Comparison of ENCODE assay signal across 9 mouse cellular contexts in the genomic region with DNA sequence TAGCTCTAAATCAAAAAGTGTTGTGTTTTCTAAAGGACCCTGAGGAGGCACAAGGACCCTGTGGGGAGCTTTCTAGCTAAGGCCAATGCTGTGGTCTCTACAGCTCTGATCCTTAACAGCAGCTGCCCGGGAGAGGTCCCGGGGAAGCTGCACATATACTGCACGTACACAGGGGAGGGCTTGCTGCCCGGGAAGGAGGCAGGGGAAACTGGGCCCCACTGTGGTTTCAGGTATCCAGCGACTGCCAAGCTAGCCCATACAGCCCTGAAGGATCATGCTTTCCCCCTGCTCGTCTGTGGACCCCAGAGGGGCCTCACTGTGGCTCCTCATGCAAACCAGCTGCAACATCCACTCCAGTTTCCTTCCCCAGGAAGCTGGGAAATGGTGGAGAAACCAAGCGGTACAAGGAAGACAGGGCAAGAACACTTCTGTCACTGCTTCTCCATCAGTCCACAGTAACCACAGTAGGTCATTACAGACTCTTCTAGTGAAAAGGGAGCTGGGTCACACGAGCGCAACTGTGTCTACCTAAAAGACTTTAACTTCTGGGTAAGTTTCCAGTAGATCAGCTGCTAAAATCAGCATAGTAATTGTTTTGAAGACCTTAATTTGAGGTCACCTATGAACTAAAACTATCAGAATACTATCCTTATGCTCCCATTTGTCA. TPM values are rescaled to one million over a fixed set of nuclear protein-coding genes. Genes with fewer than 3 reads are reported as not detected.
DNase-seq lines count a peak whose midpoint lies in the region; ATAC-seq lines count a peak whose summit lies in the region.
"Had no signal": no experiment of that assay in that cellular context is flagged by ENCODE, and none has a peak within 500 bp of the region (broad histone marks: within the 10 kb centered on the region; RNA-seq: fewer than 3 reads in every experiment).

No protein-coding gene starts in this region.

- peak overlapping the region; percentile 54 for H3K27ac ChIP-seq in hindbrain, embryonic 10.5 days
- H3K27ac ChIP-seq in hindbrain, embryonic 11.5 days (ENCODE audit: low read depth, low read length), result no peak overlapping the region
- peak overlapping the region; percentile 93 for H3K27ac ChIP-seq in stomach, embryonic 16.5 days (ENCODE audit: low read length)

- peak; percentile 34 for DNase-seq in hindbrain, embryonic 10.5 days (ENCODE audit: low spot score)
- DNase-seq in hindbrain, embryonic 11.5 days (ENCODE audit: low spot score), result no peak
- peak; percentile 9 for DNase-seq in thymus, postnatal 0 days (ENCODE audit: low spot score)
- DNase-seq in thymus, postnatal 25 days, result no peak
- no peak for DNase-seq in spleen, postnatal 10 days (ENCODE audit: low spot score in 2 of 2)
- DNase-seq in spleen, postnatal 36 days (ENCODE audit: low spot score in 2 of 2), result no peak
- DNase-seq: right cerebral cortex, postnatal 14 days had no signal

- H3K9ac ChIP-seq in hindbrain, embryonic 11.5 days (ENCODE audit: low read depth, low read length), result no peak overlapping the region
- peak overlapping the region; percentile 53; the same call in 1 of the 2 replicates for H3K9ac ChIP-seq in stomach, embryonic 16.5 days (ENCODE audit: low read length)

- H3K4me3 ChIP-seq in hindbrain, embryonic 10.5 days, result no peak overlapping the region
- H3K4me3 ChIP-seq in hindbrain, embryonic 11.5 days (ENCODE audit: low read depth, low read length), result no peak overlapping the region
- no peak overlapping the region for H3K4me3 ChIP-seq in stomach, embryonic 16.5 days (replicated peaks; ENCODE audit: low read length)

- WGBS in hindbrain, embryonic 10.5 days, result 56% methylated on average over 9 of the region's 9 CpGs
- WGBS in hindbrain, embryonic 11.5 days, result 63% methylated on average over 9 of the region's 9 CpGs
- 21% methylated on average over 9 of the region's 9 CpGs for WGBS in stomach, embryonic 16.5 days

- peaks cover 95% of the 10 kb centered on the region for H3K36me3 ChIP-seq in hindbrain, embryonic 10.5 days
- H3K36me3 ChIP-seq in hindbrain, embryonic 11.5 days (ENCODE audit: control insufficient read depth, insufficient read depth, low read length), result no peaks in the 10 kb centered on the region
- H3K36me3 ChIP-seq in stomach, embryonic 16.5 days (ENCODE audit: control insufficient read depth, insufficient read depth, low read length), result no peaks in the 10 kb centered on the region

- H3K9me3 ChIP-seq in hindbrain, embryonic 10.5 days, result no peaks in the 10 kb centered on the region
- H3K9me3 ChIP-seq in hindbrain, embryonic 11.5 days (ENCODE audit: control insufficient read depth, low read length), result no peaks in the 10 kb centered on the region
- no peaks in the 10 kb centered on the region for H3K9me3 ChIP-seq in stomach, embryonic 16.5 days (replicated peaks; ENCODE audit: control insufficient read depth, low read length)

- ATAC-seq in hindbrain, embryonic 11.5 days (ENCODE audit: low FRiP score), result no peak
- ATAC-seq in hematopoietic stem cell, adult 5-6 weeks (replicated peaks in 1 of 2; ENCODE audit: insufficient read depth in 1 of 2, low FRiP score in 2 of 2, low TSS enrichment in 1 of 2, low read depth in 1 of 2, poor library complexity in 2 of 2, severe bottlenecking in 2 of 2), result peak; percentile 72 to 84
- ATAC-seq in stomach, embryonic 16.5 days (ENCODE audit: insufficient read depth, low FRiP score), result peak; percentile 84

- no peaks in the 10 kb centered on the region for H3K27me3 ChIP-seq in hindbrain, embryonic 10.5 days (ENCODE audit: insufficient read depth, poor library complexity, severe bottlenecking)
- H3K27me3 ChIP-seq in hindbrain, embryonic 11.5 days (ENCODE audit: control insufficient read depth, insufficient read depth, low read length), result no peaks in the 10 kb centered on the region
- no peaks in the 10 kb centered on the region for H3K27me3 ChIP-seq in stomach, embryonic 16.5 days (ENCODE audit: control insufficient read depth, insufficient read depth, low read length)

- H3K4me2 ChIP-seq in hindbrain, embryonic 11.5 days (replicated peaks; ENCODE audit: low read depth, low read length), result no peak overlapping the region
- H3K4me2 ChIP-seq in stomach, embryonic 16.5 days (ENCODE audit: low read depth, low read length), result no peak overlapping the region

- peaks cover 22% of the 10 kb centered on the region for H3K4me1 ChIP-seq in hindbrain, embryonic 10.5 days (replicated peaks)
- no peaks in the 10 kb centered on the region for H3K4me1 ChIP-seq in hindbrain, embryonic 11.5 days (replicated peaks; ENCODE audit: control insufficient read depth, insufficient read depth, low read length)
- H3K4me1 ChIP-seq in stomach, embryonic 16.5 days (ENCODE audit: control insufficient read depth, insufficient read depth, low read length), result peaks cover 31% of the 10 kb centered on the region

RNA-seq across cellular contexts. Expression of a gene that starts 50.5 kb away (rescaled TPM):
- 10.2 TPM in 2 replicates for polyA plus RNA-seq in hindbrain, embryonic 10.5 days (2016; fragmentation: Nextera tagmentation; extraction: Ambion mirVana)
- 8.3 and 14.3 TPM in 2 replicates for polyA plus RNA-seq in hindbrain, embryonic 11.5 days (2014; fragmentation: Nextera tagmentation; extraction: Ambion mirVana)
- 4.9 and 7.8 TPM in 2 replicates for polyA plus RNA-seq in thymus, postnatal 0 days (2015; fragmentation: Nextera tagmentation; extraction: Ambion mirVana)
- not detected in 2 replicates for total RNA-seq in hematopoietic stem cell, adult 5-6 weeks (2017)
- polyA plus RNA-seq in stomach, embryonic 16.5 days (2015; fragmentation: Nextera tagmentation; extraction: Ambion mirVana), result 48.7 and 49.1 TPM in 2 replicates

Comparison
In these comparisons a context has a peak if more than half of its experiments do, and no peak if none do; other contexts are left out.
1. DNase-seq: peak in hindbrain, embryonic 10.5 days (single experiment) and thymus, postnatal 0 days (single experiment); none in hindbrain, embryonic 11.5 days (single experiment), thymus, postnatal 25 days (single experiment), spleen, postnatal 10 days (0 of 2) and spleen, postnatal 36 days (0 of 2).